Mouse (Mus musculus): ENCODE measurements around the gene Noxo1. TPM values are rescaled to one million over a fixed set of nuclear protein-coding genes. Genes with fewer than 3 reads are reported as not detected.
A peak's percentile ranks its signal among the peaks of the same experiment; 100 is the strongest.

The Noxo1 gene
- total RNA-seq, 2 experiments from 2014 or later, result 3.3 to 3.4 TPM

- H3K4me3 ChIP-seq, result no peak overlapping the region
- TF ChIP-seq CTCF (conservative IDR thresholded peaks at IDR 0.05), result no peak
- DNase-seq (ENCODE audit: low spot score in 2 of 2), result no peak
- H3K27ac ChIP-seq, result no peak overlapping the region
Measured at GRCm38 (mm10) chr17:24728184-24728583, 32.1 kb downstream of the Noxo1 start.

GRCm38 (mm10) chr17:24729067-24729466 lies 33.0 kb downstream of the Noxo1 start:
- H3K27ac ChIP-seq, result no peak overlapping the region
- no peak overlapping the region for H3K4me3 ChIP-seq
- TF ChIP-seq CTCF (conservative IDR thresholded peaks at IDR 0.05), result no peak
- no peak for DNase-seq (ENCODE audit: low spot score in 2 of 2)

- Histone ChIP-seq H3K27ac (no peak overlapping the region), H3K4me3 (no peak overlapping the region)
- TF ChIP-seq CTCF (conservative IDR thresholded peaks at IDR 0.05), result no peak
- DNase-seq (ENCODE audit: low spot score in 2 of 2), result no peak
Measured at GRCm38 (mm10) chr17:24730787-24731186, 34.8 kb downstream of the Noxo1 start.

- Histone ChIP-seq H3K27ac (no peak overlapping the region), H3K4me3 (no peak overlapping the region)
- no peak for TF ChIP-seq CTCF (conservative IDR thresholded peaks at IDR 0.05)
- DNase-seq (ENCODE audit: low spot score in 2 of 2), result no peak
Measured at GRCm38 (mm10) chr17:24732233-24732935, 36.4 kb downstream of the Noxo1 start.

- TF ChIP-seq CTCF (conservative IDR thresholded peaks at IDR 0.05), result no peak
- Histone ChIP-seq H3K27ac (no peak overlapping the region), H3K4me3 (no peak overlapping the region)
- no peak for DNase-seq (ENCODE audit: low spot score in 2 of 2)
Measured at GRCm38 (mm10) chr17:24733434-24734050, 37.5 kb downstream of the Noxo1 start.

- peak; percentile 54 for TF ChIP-seq CTCF (conservative IDR thresholded peaks at IDR 0.05)
- Histone ChIP-seq H3K27ac (no peak overlapping the region), H3K4me3 (no peak overlapping the region)
- DNase-seq (ENCODE audit: low spot score in 2 of 2), result no peak
Measured at GRCm38 (mm10) chr17:24734513-24734912, 38.5 kb downstream of the Noxo1 start.

- TF ChIP-seq CTCF (conservative IDR thresholded peaks at IDR 0.05), result no peak
Measured at GRCm38 (mm10) chr17:24735446-24735845, 39.4 kb downstream of the Noxo1 start.

GRCm38 (mm10) chr17:24736330-24737051 lies 40.5 kb downstream of the Noxo1 start, which contains the start of gene Msrb1:
TSS of gene Msrb1 (plus strand) at chr17:24736642.
- no peak for TF ChIP-seq CTCF (conservative IDR thresholded peaks at IDR 0.05)
- Histone ChIP-seq H3K4me3 (peak within 1 kb of the TSS; percentile 86), H3K27ac (peak within 1 kb of the TSS; percentile 82)
- DNase-seq (ENCODE audit: low spot score in 2 of 2), result peak; percentile 91 to 96

More at GRCm38 (mm10) chr17:24735446-24735845, 39.4 kb downstream of the Noxo1 start:
- H3K4me3 ChIP-seq, result no peak overlapping the region
- no peak for DNase-seq (ENCODE audit: low spot score in 2 of 2)
- H3K27ac ChIP-seq, result no peak overlapping the region

GRCm38 (mm10) chr17:24737135-24737810 lies 41.2 kb downstream of the Noxo1 start:
- no peak for TF ChIP-seq CTCF (conservative IDR thresholded peaks at IDR 0.05)
- no peak for DNase-seq (ENCODE audit: low spot score in 2 of 2)

GRCm38 (mm10) chr17:24738238-24738637 lies 42.2 kb downstream of the Noxo1 start:
- no peak overlapping the region for H3K4me3 ChIP-seq
- no peak overlapping the region for H3K27ac ChIP-seq
- DNase-seq (ENCODE audit: low spot score in 2 of 2), result no peak
- TF ChIP-seq CTCF (conservative IDR thresholded peaks at IDR 0.05), result no peak

More at GRCm38 (mm10) chr17:24737135-24737810, 41.2 kb downstream of the Noxo1 start:
- Histone ChIP-seq H3K27ac (peak overlapping the region; percentile 82; the same call in 1 of the 2 replicates), H3K4me3 (peak overlapping the region; percentile 86)

- no peak for DNase-seq (ENCODE audit: low spot score in 2 of 2)
- Histone ChIP-seq H3K27ac (no peak overlapping the region), H3K4me3 (no peak overlapping the region)
- no peak for TF ChIP-seq CTCF (conservative IDR thresholded peaks at IDR 0.05)
Measured at GRCm38 (mm10) chr17:24739926-24740325, 43.9 kb downstream of the Noxo1 start.

- DNase-seq (ENCODE audit: low spot score in 2 of 2), result no peak
- TF ChIP-seq CTCF (conservative IDR thresholded peaks at IDR 0.05), result no peak
- H3K27ac ChIP-seq, result peak overlapping the region; percentile 18; the same call in 1 of the 2 replicates
- no peak overlapping the region for H3K4me3 ChIP-seq
Measured at GRCm38 (mm10) chr17:24742307-24742706, 46.3 kb downstream of the Noxo1 start.

GRCm38 (mm10) chr17:24743896-24744295 lies 47.9 kb downstream of the Noxo1 start:
- Histone ChIP-seq H3K27ac (no peak overlapping the region), H3K4me3 (no peak overlapping the region)
- no peak for TF ChIP-seq CTCF (conservative IDR thresholded peaks at IDR 0.05)
- DNase-seq (ENCODE audit: low spot score in 2 of 2), result no peak
